Mouse (Mus musculus) liver, embryonic 15.5 days (tissue): ENCODE measurements at regions not wholly inside any gene's neighbourhood (a gene's known extent, or its start where the extent isn't known, plus 50 kb on each side); places are given as distances from the start of the nearest gene placed in this dataset.

Source experiments
- ATAC-seq: fragments of 200-750 bp; cut with Nextera tagmentation; 2 replicates; pipeline ENCODE4 v1.8.0; 2017; ENCODE audit warnings: moderate number of reproducible peaks, mild to moderate bottlenecking, moderate library complexity; ENCODE audit not compliant: insufficient read depth
- H3K27ac ChIP-seq: fragments of 300-500 bp; sonication (generic); replicated peaks from 2 replicates; pipeline ENCODE4 v1.5.1; 2015; ENCODE audit warnings: mild to moderate bottlenecking, inconsistent platforms
- H3K27me3 ChIP-seq: fragments of 300-500 bp; sonication (generic); 2 replicates; pipeline ENCODE4 v1.6.1; 2015; ENCODE audit warnings: mild to moderate bottlenecking, inconsistent platforms
- H3K36me3 ChIP-seq: fragments of 300-500 bp; sonication (generic); replicated peaks from 2 replicates; pipeline ENCODE4 v1.6.1; 2015; ENCODE audit warnings: moderate library complexity, mild to moderate bottlenecking, inconsistent platforms
- H3K4me1 ChIP-seq: fragments of 300-500 bp; sonication (generic); replicated peaks from 2 replicates; pipeline ENCODE4 v1.6.1; 2015; ENCODE audit warnings: inconsistent platforms
- H3K4me2 ChIP-seq: fragments of 300-500 bp; sonication (generic); 2 replicates; pipeline ENCODE4 v1.6.1; 2015; ENCODE audit warnings: moderate library complexity, mild to moderate bottlenecking, inconsistent platforms
- H3K4me3 ChIP-seq: fragments of 300-500 bp; sonication (generic); replicated peaks from 2 replicates; pipeline ENCODE4 v1.5.1; 2015; ENCODE audit warnings: mild to moderate bottlenecking, inconsistent platforms
- H3K9ac ChIP-seq: fragments of 300-500 bp; sonication (generic); 2 replicates; pipeline ENCODE4 v1.6.1; 2015; ENCODE audit warnings: moderate library complexity, mild to moderate bottlenecking, inconsistent platforms
- H3K9me3 ChIP-seq: fragments of 300-500 bp; sonication (generic); replicated peaks from 2 replicates; pipeline ENCODE4 v1.6.1; 2016; ENCODE audit warnings: inconsistent platforms
- WGBS: fragments of 180-500 bp; shearing (Covaris S2); methylation state at CpG from one replicate; pipeline ENCODE4 v1.1.7; 2015; ENCODE audit warnings: mixed read lengths; ENCODE audit not compliant: insufficient replicate concordance; 5-methylcytosine and 5-hydroxymethylcytosine counted together

DNA sequence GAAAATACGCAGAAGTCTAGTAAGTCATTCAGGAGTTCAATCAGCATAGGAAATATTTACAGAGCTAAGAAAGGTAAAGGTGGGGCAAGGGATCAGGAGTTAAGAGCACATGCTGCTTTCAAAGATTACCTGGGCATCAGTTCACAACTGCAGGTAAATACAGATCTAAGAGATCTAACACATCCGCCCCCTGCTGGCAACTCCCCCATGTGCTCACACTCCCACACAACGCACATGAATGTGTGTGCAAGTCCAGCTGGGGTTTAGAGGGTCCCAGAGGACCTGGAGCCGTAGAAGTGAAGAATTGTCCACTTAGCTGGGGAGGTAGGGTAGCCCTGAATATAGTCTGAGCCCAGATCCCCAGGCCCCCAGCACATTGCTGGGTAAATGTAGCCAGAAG is 219.5 kb downstream of the Irx2 start:
- H3K27ac ChIP-seq, result no peak overlapping the region
- no peak overlapping the region for H3K4me3 ChIP-seq
- 50% methylated on average over 4 of the region's 4 CpGs for WGBS
- no peaks in the 10 kb centered on the region for H3K4me1 ChIP-seq
- H3K4me2 ChIP-seq, result no peak overlapping the region
- H3K36me3 ChIP-seq, result no peaks in the 10 kb centered on the region
- no peaks in the 10 kb centered on the region for H3K27me3 ChIP-seq
- no peak overlapping the region for H3K9ac ChIP-seq
- no peak for ATAC-seq
- no peaks in the 10 kb centered on the region for H3K9me3 ChIP-seq

DNA sequence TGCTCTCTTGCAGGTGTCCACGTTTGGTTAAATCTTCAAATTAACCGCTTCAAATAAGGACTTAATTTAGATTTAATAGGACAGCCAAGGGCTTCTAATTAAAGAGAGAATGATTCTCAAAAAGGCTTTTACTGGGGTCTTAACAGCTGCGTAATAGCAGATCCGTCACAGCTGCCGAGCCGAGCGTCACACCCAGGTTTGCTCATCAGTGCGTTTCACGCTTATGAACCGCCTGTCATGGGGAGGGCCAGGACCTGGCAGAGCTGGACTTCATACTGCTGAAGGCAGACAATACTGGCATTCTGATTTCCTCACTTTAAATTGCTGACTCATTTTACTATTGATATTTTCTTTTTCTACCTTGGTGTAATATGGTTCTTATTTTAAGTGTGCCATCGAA is 221.2 kb downstream of the Irx2 start:
- no peaks in the 10 kb centered on the region for H3K4me1 ChIP-seq
- no peaks in the 10 kb centered on the region for H3K36me3 ChIP-seq
- no peak overlapping the region for H3K4me2 ChIP-seq
- H3K9me3 ChIP-seq, result no peaks in the 10 kb centered on the region
- H3K27me3 ChIP-seq, result no peaks in the 10 kb centered on the region
- H3K27ac ChIP-seq, result no peak overlapping the region
- H3K9ac ChIP-seq, result no peak overlapping the region
- ATAC-seq, result no peak
- WGBS, result 69% methylated on average over 11 of the region's 11 CpGs
- no peak overlapping the region for H3K4me3 ChIP-seq

DNA sequence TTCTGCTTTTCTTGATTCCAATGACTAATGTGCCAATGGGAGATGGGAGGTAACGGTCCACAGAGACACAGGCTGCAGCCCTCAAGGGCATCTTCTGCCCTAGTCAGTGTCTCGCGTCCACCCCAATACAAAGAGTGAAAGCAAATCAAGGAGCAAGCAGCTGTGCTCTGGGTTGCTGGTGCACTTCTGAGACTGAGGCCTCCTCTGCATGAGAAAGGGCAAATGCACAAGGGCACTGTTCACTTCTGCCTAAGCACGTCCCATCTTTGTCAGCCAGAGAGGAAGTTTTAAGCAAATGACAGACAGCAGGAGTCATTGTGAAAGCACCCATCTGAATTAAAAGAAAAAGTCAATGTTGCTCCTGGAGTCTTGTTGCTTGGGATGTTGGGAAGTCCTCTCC is 224.3 kb downstream of the Irx2 start:
- Histone ChIP-seq H3K4me1 (no peaks in the 10 kb centered on the region), H3K4me2 (no peak overlapping the region), H3K27me3 (no peaks in the 10 kb centered on the region), H3K36me3 (no peaks in the 10 kb centered on the region), H3K9me3 (no peaks in the 10 kb centered on the region), H3K27ac (no peak overlapping the region), H3K4me3 (no peak overlapping the region), H3K9ac (no peak overlapping the region)
- 62% methylated on average over 4 of the region's 4 CpGs for WGBS
- no peak for ATAC-seq

DNA sequence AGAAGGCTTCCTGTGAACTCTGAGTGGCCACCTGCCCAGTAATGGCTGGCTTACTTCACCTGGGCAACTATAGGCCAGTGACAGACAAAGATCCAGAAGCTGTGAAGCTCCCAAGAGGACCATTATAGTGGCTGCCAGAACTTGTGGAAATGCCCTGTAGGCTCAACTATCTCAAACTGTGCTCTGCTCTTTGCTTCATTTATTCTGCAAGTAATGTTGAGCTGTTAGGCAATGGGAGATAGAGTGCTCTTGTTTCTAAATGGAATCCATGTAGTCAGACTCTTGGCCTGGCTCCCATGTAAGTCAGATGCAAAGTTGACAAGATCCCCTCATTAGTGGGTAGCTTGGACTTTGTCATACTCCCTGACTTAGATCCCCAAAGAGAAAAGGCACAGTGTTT is 247.3 kb downstream of the Irx2 start:
- H3K9ac ChIP-seq, result no peak overlapping the region
- H3K27ac ChIP-seq, result no peak overlapping the region
- no peaks in the 10 kb centered on the region for H3K36me3 ChIP-seq
- H3K4me2 ChIP-seq, result no peak overlapping the region
- H3K27me3 ChIP-seq, result no peaks in the 10 kb centered on the region
- no peak overlapping the region for H3K4me3 ChIP-seq
- no peak for ATAC-seq
- no peaks in the 10 kb centered on the region for H3K4me1 ChIP-seq
- no peaks in the 10 kb centered on the region for H3K9me3 ChIP-seq

DNA sequence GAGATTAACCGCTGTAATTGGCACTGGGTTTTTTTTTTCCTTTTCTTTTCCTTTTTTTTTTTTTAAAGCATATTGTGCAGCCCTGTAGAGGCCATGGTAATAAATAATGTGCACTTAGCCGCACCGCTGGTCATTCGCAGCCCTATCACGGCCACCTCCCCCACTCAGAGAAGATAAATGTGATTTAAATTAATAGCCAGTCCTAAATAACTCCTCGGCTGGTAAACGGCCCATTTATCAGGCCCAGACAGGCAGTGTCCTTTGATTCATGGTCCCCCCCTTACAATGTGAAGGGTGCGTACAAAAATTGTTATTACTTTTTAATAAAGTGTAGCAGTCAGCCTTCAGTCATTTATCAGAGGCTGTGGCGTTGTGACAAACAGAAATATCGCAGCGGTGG is 266.4 kb downstream of the Irx2 start:
- Histone ChIP-seq H3K27me3 (no peaks in the 10 kb centered on the region), H3K4me3 (no peak overlapping the region), H3K4me1 (no peaks in the 10 kb centered on the region), H3K36me3 (no peaks in the 10 kb centered on the region), H3K9me3 (no peaks in the 10 kb centered on the region), H3K9ac (no peak overlapping the region), H3K4me2 (no peak overlapping the region), H3K27ac (no peak overlapping the region)
- no peak for ATAC-seq
- 69% methylated on average over 11 of the region's 11 CpGs for WGBS

DNA sequence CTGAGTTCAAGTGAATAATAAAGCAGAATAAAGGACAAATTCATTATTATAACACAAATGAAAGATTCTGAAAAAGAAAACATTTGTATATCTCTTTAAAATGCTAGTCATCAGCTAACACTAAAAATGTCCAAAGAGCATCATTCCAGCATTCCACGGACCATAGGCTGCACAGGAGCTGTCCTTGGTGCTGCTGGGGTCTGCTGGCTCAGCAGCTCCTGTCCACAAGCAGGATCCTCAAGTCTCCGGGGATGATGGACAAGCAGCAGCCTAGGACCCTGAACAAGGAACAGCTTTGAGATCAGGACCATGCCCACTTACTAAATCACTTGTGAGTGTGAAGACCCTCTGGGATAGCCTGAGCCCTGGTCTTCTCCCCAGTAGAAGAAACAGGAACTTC is 274.0 kb downstream of the Irx2 start:
- H3K4me2 ChIP-seq, result no peak overlapping the region
- H3K4me1 ChIP-seq, result no peaks in the 10 kb centered on the region
- H3K27me3 ChIP-seq, result no peaks in the 10 kb centered on the region
- no peaks in the 10 kb centered on the region; the same call in 1 of the 2 replicates for H3K9me3 ChIP-seq
- WGBS, result 29% methylated on average over 2 of the region's 2 CpGs
- no peak overlapping the region for H3K27ac ChIP-seq
- ATAC-seq, result no peak
- no peak overlapping the region for H3K9ac ChIP-seq
- H3K4me3 ChIP-seq, result no peak overlapping the region
- H3K36me3 ChIP-seq, result no peaks in the 10 kb centered on the region

DNA sequence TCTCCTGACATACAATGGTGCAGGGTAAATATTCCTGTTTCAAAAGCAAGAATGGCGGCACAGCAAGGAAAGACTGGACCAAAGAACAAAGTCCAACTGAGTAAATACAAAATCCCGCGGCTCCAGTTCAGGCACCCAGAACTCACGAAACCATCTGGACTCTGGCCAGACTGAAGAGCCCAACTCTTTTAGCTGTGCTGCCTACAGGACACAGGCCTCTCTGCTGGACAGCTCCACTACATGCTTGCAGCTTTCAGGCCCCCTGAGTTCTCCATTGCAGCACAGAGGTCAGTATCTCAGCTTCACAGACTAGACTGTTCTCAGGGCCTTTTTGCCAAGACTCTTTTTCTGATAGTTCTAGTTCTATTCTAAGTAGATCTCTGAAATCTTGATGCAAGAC is 290.3 kb downstream of the Irx2 start:
- Histone ChIP-seq H3K27me3 (no peaks in the 10 kb centered on the region), H3K4me1 (no peaks in the 10 kb centered on the region), H3K4me3 (no peak overlapping the region), H3K4me2 (no peak overlapping the region), H3K36me3 (no peaks in the 10 kb centered on the region), H3K9me3 (no peaks in the 10 kb centered on the region), H3K27ac (no peak overlapping the region), H3K9ac (no peak overlapping the region)
- WGBS, result 53% methylated on average over 4 of the region's 4 CpGs
- no peak for ATAC-seq

DNA sequence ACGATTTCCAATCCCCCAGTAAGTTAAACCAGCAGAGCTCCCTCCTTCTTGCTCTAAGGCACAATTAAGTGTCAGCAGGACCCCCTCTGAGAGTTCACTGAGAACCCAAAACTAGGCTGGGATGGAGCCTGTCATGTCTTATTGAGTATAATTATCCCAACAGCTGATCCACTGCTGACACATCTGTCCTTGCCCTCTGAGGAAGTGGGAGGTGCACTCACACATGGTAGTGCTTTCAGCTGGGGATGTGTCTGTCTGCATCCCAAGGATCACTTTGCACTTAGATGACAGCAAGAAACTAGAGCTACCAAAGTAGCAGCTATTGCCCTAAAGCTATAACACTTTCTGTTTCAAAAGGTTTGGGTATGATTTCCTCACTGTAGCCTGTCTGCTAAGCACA is 291.7 kb downstream of the Irx2 start:
- H3K9ac ChIP-seq, result no peak overlapping the region
- ATAC-seq, result no peak
- no peak overlapping the region for H3K27ac ChIP-seq
- no peak overlapping the region for H3K4me3 ChIP-seq
- no peaks in the 10 kb centered on the region for H3K9me3 ChIP-seq
- no peak overlapping the region for H3K4me2 ChIP-seq
- 18% methylated on average over 1 of the region's 1 CpGs for WGBS
- H3K36me3 ChIP-seq, result no peaks in the 10 kb centered on the region
- H3K4me1 ChIP-seq, result no peaks in the 10 kb centered on the region
- no peaks in the 10 kb centered on the region for H3K27me3 ChIP-seq

DNA sequence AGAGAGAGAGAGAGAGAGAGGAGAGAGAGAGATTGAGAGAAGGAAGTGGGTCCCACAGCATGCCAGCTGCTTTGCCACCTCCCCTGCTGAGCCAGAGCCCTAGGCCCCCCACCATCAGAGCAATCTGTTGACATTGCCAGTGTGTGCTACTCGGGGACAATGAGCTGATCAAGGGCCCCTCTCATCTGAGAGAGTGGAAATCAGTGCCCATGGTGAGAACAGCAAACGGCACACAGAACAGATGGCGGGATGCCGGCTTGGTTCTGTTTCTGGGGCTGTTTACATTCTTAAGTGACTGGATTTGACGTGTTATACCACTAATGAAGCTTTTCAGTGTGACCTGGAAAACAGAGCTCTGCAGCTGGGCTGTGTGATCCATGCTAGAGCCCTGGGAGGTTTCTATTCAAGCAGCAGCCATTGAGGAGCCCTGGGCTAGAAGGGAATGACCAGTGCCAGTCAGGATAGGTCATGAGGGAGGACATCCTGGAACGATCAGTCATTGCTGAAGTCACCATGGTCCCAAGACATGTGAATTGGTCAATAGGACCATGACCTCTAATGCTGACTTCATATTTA is 296.0 kb downstream of the Irx2 start:
- Histone ChIP-seq H3K4me2 (no peak overlapping the region), H3K4me1 (no peaks in the 10 kb centered on the region), H3K9ac (no peak overlapping the region), H3K4me3 (no peak overlapping the region), H3K27ac (no peak overlapping the region), H3K27me3 (no peaks in the 10 kb centered on the region), H3K36me3 (no peaks in the 10 kb centered on the region), H3K9me3 (no peaks in the 10 kb centered on the region)
- no peak for ATAC-seq
- WGBS, result 26% methylated on average over 6 of the region's 6 CpGs

DNA sequence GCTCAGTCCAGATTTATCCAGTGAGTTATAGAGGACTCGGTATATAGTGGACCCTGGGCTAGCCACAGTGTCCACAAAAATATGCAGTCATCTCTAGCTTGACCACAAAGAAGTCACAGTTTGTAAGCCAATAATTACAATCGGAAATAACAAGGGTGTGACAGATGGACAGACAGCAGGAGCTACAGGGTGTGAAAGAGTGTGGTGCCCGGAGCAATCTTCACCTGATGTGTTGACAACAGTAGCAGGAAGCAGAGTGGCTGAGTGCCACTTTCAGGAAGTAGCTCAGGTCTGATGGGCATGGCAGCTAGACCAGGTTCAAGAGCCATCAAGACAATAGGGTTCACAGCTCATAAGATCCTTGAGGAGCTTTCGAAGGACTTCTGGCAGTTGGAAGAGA is 308.6 kb downstream of the Irx2 start:
- 56% methylated on average over 4 of the region's 4 CpGs for WGBS
- Histone ChIP-seq H3K9me3 (no peaks in the 10 kb centered on the region), H3K4me1 (no peaks in the 10 kb centered on the region), H3K36me3 (no peaks in the 10 kb centered on the region), H3K4me2 (no peak overlapping the region), H3K9ac (no peak overlapping the region), H3K4me3 (no peak overlapping the region), H3K27me3 (no peaks in the 10 kb centered on the region), H3K27ac (no peak overlapping the region)
- no peak for ATAC-seq

DNA sequence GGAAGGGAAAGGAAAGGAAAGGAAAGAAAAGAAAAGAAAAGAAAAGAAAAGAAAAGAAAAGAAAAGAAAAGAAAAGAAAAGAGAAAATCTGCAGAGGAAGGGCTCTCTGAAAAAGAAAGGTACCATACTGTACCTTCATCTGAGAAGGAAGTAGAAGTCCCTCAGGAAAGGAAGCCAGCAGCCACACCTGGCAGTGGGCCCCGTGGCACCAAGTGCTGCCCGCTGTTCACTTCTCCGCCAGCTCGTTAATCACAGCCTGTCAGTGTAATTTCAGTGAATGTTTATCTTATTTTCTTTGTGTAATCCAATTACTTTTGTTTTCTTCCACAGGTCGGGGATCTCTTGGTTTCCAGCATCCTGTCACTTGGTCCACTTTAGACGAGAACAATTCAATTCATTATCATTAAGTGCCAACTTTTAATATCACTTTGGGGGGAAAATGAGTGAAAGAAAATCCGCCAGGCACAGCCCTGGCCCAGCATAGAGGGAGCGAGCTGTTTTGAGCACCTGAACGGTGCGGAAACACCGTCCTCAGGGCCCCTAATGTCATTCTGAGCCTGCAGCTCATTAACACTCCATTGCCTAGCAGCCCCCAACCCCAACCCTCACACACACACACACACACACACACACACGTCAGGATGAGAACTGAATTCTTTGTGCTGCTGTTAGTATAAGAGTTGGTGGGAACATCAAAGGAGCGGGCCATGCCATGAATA is 309.7 kb downstream of the Irx2 start:
- no peaks in the 10 kb centered on the region for H3K27me3 ChIP-seq
- H3K4me1 ChIP-seq, result no peaks in the 10 kb centered on the region
- no peaks in the 10 kb centered on the region for H3K36me3 ChIP-seq
- no peak for ATAC-seq
- no peak overlapping the region for H3K4me3 ChIP-seq
- H3K9ac ChIP-seq, result no peak overlapping the region
- 52% methylated on average over 13 of the region's 13 CpGs for WGBS
- H3K27ac ChIP-seq, result no peak overlapping the region
- no peaks in the 10 kb centered on the region for H3K9me3 ChIP-seq
- H3K4me2 ChIP-seq, result no peak overlapping the region
